Mouse (Mus musculus) hindbrain, embryonic 12.5 days (tissue): ENCODE measurements at regions not wholly inside any gene's neighbourhood (a gene's known extent, or its start where the extent isn't known, plus 50 kb on each side); places are given as distances from the start of the nearest gene placed in this dataset.
A peak's percentile ranks its signal among the peaks of the same experiment; 100 is the strongest.

ENCODE experiments used
- ATAC-seq: fragments of 200-750 bp; cut with Nextera tagmentation; 2 replicates; pipeline ENCODE4 v1.8.0; 2017; ENCODE audit warnings: moderate TSS enrichment; ENCODE audit not compliant: low FRiP score
- H3K27ac ChIP-seq: fragments of 300-500 bp; sonication (generic); 2 replicates; pipeline ENCODE4 v1.5.1; 2016; ENCODE audit warnings: mild to moderate bottlenecking
- H3K27me3 ChIP-seq: fragments of 300-500 bp; sonication (generic); 2 replicates; pipeline ENCODE4 v1.6.1; 2016; ENCODE audit warnings: mild to moderate bottlenecking
- H3K36me3 ChIP-seq: fragments of 300-500 bp; sonication (generic); 2 replicates; pipeline ENCODE4 v1.6.1; 2016; ENCODE audit warnings: mild to moderate bottlenecking
- H3K4me1 ChIP-seq: fragments of 300-500 bp; sonication (generic); 2 replicates; pipeline ENCODE4 v1.6.1; 2016
- H3K4me2 ChIP-seq: fragments of 300-500 bp; sonication (generic); replicated peaks from 2 replicates; pipeline ENCODE4 v1.6.1; 2016; ENCODE audit warnings: mild to moderate bottlenecking
- H3K4me3 ChIP-seq: fragments of 300-500 bp; sonication (generic); 2 replicates; pipeline ENCODE4 v1.5.1; 2016; ENCODE audit warnings: mild to moderate bottlenecking
- H3K9ac ChIP-seq: fragments of 300-500 bp; sonication (generic); 2 replicates; pipeline ENCODE4 v1.6.1; 2016; ENCODE audit warnings: mild to moderate bottlenecking, moderate library complexity
- H3K9me3 ChIP-seq: fragments of 300-500 bp; sonication (generic); replicated peaks from 2 replicates; pipeline ENCODE4 v1.6.1; 2016; ENCODE audit warnings: mild to moderate bottlenecking
- WGBS: fragments of 180-500 bp; shearing (Covaris S2); methylation state at CpG from one replicate; pipeline ENCODE4 v1.1.7; 2016; 5-methylcytosine and 5-hydroxymethylcytosine counted together

- H3K27me3 ChIP-seq: no peaks in the 10 kb centered on the region
- no peak overlapping the region for H3K27ac ChIP-seq
- peaks cover 17% of the 10 kb centered on the region for H3K4me1 ChIP-seq
- H3K9me3 ChIP-seq: no peaks in the 10 kb centered on the region
- WGBS: 85% methylated on average over 1 of the region's 1 CpGs
- ATAC-seq: no peak
- no peak overlapping the region for H3K9ac ChIP-seq
- H3K4me2 ChIP-seq: no peak overlapping the region
- H3K4me3 ChIP-seq: no peak overlapping the region
- no peaks in the 10 kb centered on the region for H3K36me3 ChIP-seq
Measured at GRCm38 (mm10) chr14:66475026-66475425, 466.0 kb upstream of the Gulo start.

- no peaks in the 10 kb centered on the region for H3K9me3 ChIP-seq
- H3K4me1 ChIP-seq: peaks cover 9% of the 10 kb centered on the region
- H3K36me3 ChIP-seq: no peaks in the 10 kb centered on the region
- WGBS: 22% methylated on average over 1 of the region's 1 CpGs
- H3K27me3 ChIP-seq: no peaks in the 10 kb centered on the region
- no peak overlapping the region for H3K9ac ChIP-seq
- H3K27ac ChIP-seq: peak overlapping the region; percentile 13; the same call in 1 of the 2 replicates
- ATAC-seq: no peak
- no peak overlapping the region for H3K4me3 ChIP-seq
- no peak overlapping the region for H3K4me2 ChIP-seq
Measured at GRCm38 (mm10) chr14:66473251-66473550, 464.2 kb upstream of the Gulo start.

- WGBS: 47% methylated on average over 5 of the region's 5 CpGs
- H3K4me3 ChIP-seq: no peak overlapping the region
- no peak overlapping the region for H3K9ac ChIP-seq
Measured at GRCm38 (mm10) chr14:66472537-66473250, 463.7 kb upstream of the Gulo start.

GRCm38 (mm10) chr14:66462081-66462480 is 453.1 kb upstream of the Gulo start:
- no peak overlapping the region for H3K9ac ChIP-seq
- H3K36me3 ChIP-seq: no peaks in the 10 kb centered on the region
- ATAC-seq: no peak
- no peak overlapping the region for H3K27ac ChIP-seq
- no peaks in the 10 kb centered on the region for H3K9me3 ChIP-seq
- H3K4me2 ChIP-seq: no peak overlapping the region
- H3K4me3 ChIP-seq: no peak overlapping the region
- H3K4me1 ChIP-seq: 0 out of 2 replicates have a peak, but pooled peaks cover 4% of the 10 kb centered on the region
- H3K27me3 ChIP-seq: no peaks in the 10 kb centered on the region
- 75% methylated on average over 5 of the region's 5 CpGs for WGBS

More at GRCm38 (mm10) chr14:66472537-66473250, 463.7 kb upstream of the Gulo start:
- peak overlapping the region; percentile 13; the same call in 1 of the 2 replicates for H3K27ac ChIP-seq
- H3K9me3 ChIP-seq: no peaks in the 10 kb centered on the region
- ATAC-seq: peak; percentile 46; the same call in 1 of the 2 replicates
- peaks cover 9% of the 10 kb centered on the region for H3K4me1 ChIP-seq
- H3K27me3 ChIP-seq: no peaks in the 10 kb centered on the region
- no peak overlapping the region for H3K4me2 ChIP-seq
- H3K36me3 ChIP-seq: no peaks in the 10 kb centered on the region

- Histone ChIP-seq H3K27me3 (no peaks in the 10 kb centered on the region), H3K4me1 (0 out of 2 replicates have a peak, but pooled peaks cover 4% of the 10 kb centered on the region), H3K36me3 (no peaks in the 10 kb centered on the region), H3K9ac (no peak overlapping the region), H3K9me3 (no peaks in the 10 kb centered on the region), H3K4me3 (no peak overlapping the region), H3K27ac (0 out of 2 replicates have a peak overlapping the region, but pooled peaks have one; percentile 1), H3K4me2 (no peak overlapping the region)
- ATAC-seq: no peak
- WGBS: 29% methylated on average over 3 of the region's 3 CpGs
Measured at GRCm38 (mm10) chr14:66460795-66461194, 451.8 kb upstream of the Gulo start.

- 0 out of 2 replicates have a peak, but pooled peaks cover 4% of the 10 kb centered on the region for H3K4me1 ChIP-seq
- no peaks in the 10 kb centered on the region for H3K36me3 ChIP-seq
- no peak overlapping the region for H3K27ac ChIP-seq
- no peak overlapping the region for H3K4me3 ChIP-seq
- H3K4me2 ChIP-seq: no peak overlapping the region
- 92% methylated on average over 4 of the region's 4 CpGs for WGBS
- no peak overlapping the region for H3K9ac ChIP-seq
- H3K9me3 ChIP-seq: no peaks in the 10 kb centered on the region
- no peaks in the 10 kb centered on the region for H3K27me3 ChIP-seq
- no peak for ATAC-seq
Measured at GRCm38 (mm10) chr14:66458696-66459095, 449.7 kb upstream of the Gulo start.

- no peaks in the 10 kb centered on the region for H3K27me3 ChIP-seq
- no peaks in the 10 kb centered on the region for H3K36me3 ChIP-seq
- no peak overlapping the region for H3K4me3 ChIP-seq
- 0 out of 2 replicates have a peak, but pooled peaks cover 4% of the 10 kb centered on the region for H3K4me1 ChIP-seq
- H3K4me2 ChIP-seq: no peak overlapping the region
- ATAC-seq: no peak
- no peak overlapping the region for H3K9ac ChIP-seq
- 0 out of 2 replicates have a peak, but pooled peaks cover 4% of the 10 kb centered on the region for H3K9me3 ChIP-seq
- WGBS: 86% methylated on average over 6 of the region's 6 CpGs
- H3K27ac ChIP-seq: no peak overlapping the region
Measured at GRCm38 (mm10) chr14:66457300-66457699, 448.3 kb upstream of the Gulo start.

GRCm38 (mm10) chr14:66452828-66453227 is 443.8 kb upstream of the Gulo start:
- H3K9ac ChIP-seq: no peak overlapping the region
- no peaks in the 10 kb centered on the region for H3K36me3 ChIP-seq
- 87% methylated on average over 3 of the region's 3 CpGs for WGBS
- ATAC-seq: no peak
- H3K27ac ChIP-seq: no peak overlapping the region
- H3K4me1 ChIP-seq: 0 out of 2 replicates have a peak, but pooled peaks cover 4% of the 10 kb centered on the region
- H3K27me3 ChIP-seq: no peaks in the 10 kb centered on the region
- H3K4me2 ChIP-seq: no peak overlapping the region
- 0 out of 2 replicates have a peak, but pooled peaks cover 4% of the 10 kb centered on the region for H3K9me3 ChIP-seq
- H3K4me3 ChIP-seq: no peak overlapping the region

- no peak for ATAC-seq
- Histone ChIP-seq H3K36me3 (no peaks in the 10 kb centered on the region), H3K27me3 (no peaks in the 10 kb centered on the region), H3K4me2 (no peak overlapping the region), H3K4me3 (no peak overlapping the region), H3K9me3 (0 out of 2 replicates have a peak, but pooled peaks cover 7% of the 10 kb centered on the region), H3K27ac (no peak overlapping the region), H3K4me1 (0 out of 2 replicates have a peak, but pooled peaks cover 4% of the 10 kb centered on the region), H3K9ac (no peak overlapping the region)
- 63% methylated on average over 10 of the region's 10 CpGs for WGBS
Measured at GRCm38 (mm10) chr14:66450351-66450750, 441.3 kb upstream of the Gulo start.

- no peak overlapping the region for H3K27ac ChIP-seq
- 0 out of 2 replicates have a peak, but pooled peaks cover 3% of the 10 kb centered on the region for H3K9me3 ChIP-seq
- no peaks in the 10 kb centered on the region for H3K4me1 ChIP-seq
- no peak for ATAC-seq
- H3K36me3 ChIP-seq: no peaks in the 10 kb centered on the region
- H3K9ac ChIP-seq: no peak overlapping the region
- H3K4me3 ChIP-seq: no peak overlapping the region
- H3K4me2 ChIP-seq: no peak overlapping the region
- H3K27me3 ChIP-seq: no peaks in the 10 kb centered on the region
- 40% methylated on average over 1 of the region's 1 CpGs for WGBS
Measured at GRCm38 (mm10) chr14:66442576-66442975, 433.6 kb upstream of the Gulo start.

GRCm38 (mm10) chr14:66441825-66442224 is 432.8 kb upstream of the Gulo start:
- Histone ChIP-seq H3K9me3 (0 out of 2 replicates have a peak, but pooled peaks cover 3% of the 10 kb centered on the region), H3K27me3 (no peaks in the 10 kb centered on the region), H3K4me3 (no peak overlapping the region), H3K36me3 (no peaks in the 10 kb centered on the region), H3K27ac (no peak overlapping the region), H3K9ac (no peak overlapping the region), H3K4me2 (no peak overlapping the region), H3K4me1 (no peaks in the 10 kb centered on the region)
- ATAC-seq: no peak
- WGBS: 58% methylated on average over 4 of the region's 4 CpGs

GRCm38 (mm10) chr14:66438572-66438971 is 429.6 kb upstream of the Gulo start:
- H3K27ac ChIP-seq: no peak overlapping the region
- H3K36me3 ChIP-seq: no peaks in the 10 kb centered on the region
- no peak overlapping the region for H3K9ac ChIP-seq
- no peaks in the 10 kb centered on the region for H3K4me1 ChIP-seq
- no peaks in the 10 kb centered on the region for H3K27me3 ChIP-seq
- H3K4me3 ChIP-seq: no peak overlapping the region
- no peak overlapping the region for H3K4me2 ChIP-seq
- no peak for ATAC-seq
- H3K9me3 ChIP-seq: no peaks in the 10 kb centered on the region
- 93% methylated on average over 1 of the region's 1 CpGs for WGBS

- Histone ChIP-seq H3K27ac (no peak overlapping the region), H3K4me3 (no peak overlapping the region), H3K9ac (no peak overlapping the region), H3K9me3 (no peaks in the 10 kb centered on the region), H3K4me1 (no peaks in the 10 kb centered on the region), H3K27me3 (no peaks in the 10 kb centered on the region), H3K36me3 (no peaks in the 10 kb centered on the region), H3K4me2 (no peak overlapping the region)
- WGBS: 85% methylated on average over 1 of the region's 1 CpGs
- ATAC-seq: no peak
Measured at GRCm38 (mm10) chr14:66438001-66438400, 429.0 kb upstream of the Gulo start.
